Mouse (Mus musculus) c-Kit-positive CD71-negative TER-119-negative erythroid progenitor cells, embryonic 14.5 days (primary cell): ENCODE measurements around the gene Sema5a.

Experiments used
- DNase-seq: peaks from one replicate; pipeline ENCODE4 v3.0.0-alpha.2; 2013; ENCODE audit warnings: low read depth

Sema5a gene

GRCm38 (mm10) chr15:32647061-32647687 lies 402.6 kb downstream of the Sema5a start:
- DNase-seq: no peak

- no peak for DNase-seq
Measured at GRCm38 (mm10) chr15:32654046-32654445, 409.4 kb downstream of the Sema5a start.

- DNase-seq: no peak
Measured at GRCm38 (mm10) chr15:32656017-32656416, 411.4 kb downstream of the Sema5a start.

- DNase-seq: no peak
Measured at GRCm38 (mm10) chr15:32676446-32676845, 431.8 kb downstream of the Sema5a start.

DNA sequence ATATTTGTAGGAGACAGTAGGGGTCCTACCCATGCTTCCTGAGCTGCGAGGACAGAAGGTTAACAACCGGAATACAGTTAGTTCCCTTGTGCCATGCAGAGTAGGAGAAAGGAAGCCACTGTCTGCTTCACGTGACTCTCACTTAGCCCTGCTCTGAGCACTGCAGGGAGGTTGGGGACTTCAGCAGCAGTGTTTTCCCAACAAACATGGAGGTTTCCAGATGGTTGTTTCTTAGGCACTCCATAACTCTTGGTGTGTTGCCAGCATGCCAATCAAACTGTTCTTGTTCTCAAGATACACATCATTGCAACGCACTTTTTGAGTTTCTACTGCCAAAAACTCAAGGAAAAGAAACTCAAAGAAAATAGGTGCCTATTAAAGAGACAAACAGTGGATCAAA lies 440.5 kb downstream of the Sema5a start:
- DNase-seq: no peak

GRCm38 (mm10) chr15:32691021-32691420 lies 446.4 kb downstream of the Sema5a start:
- no peak for DNase-seq

GRCm38 (mm10) chr15:32693006-32693405 lies 448.4 kb downstream of the Sema5a start:
- DNase-seq: no peak

GRCm38 (mm10) chr15:32717298-32717985 lies 472.8 kb downstream of the Sema5a start:
- no peak for DNase-seq

DNA sequence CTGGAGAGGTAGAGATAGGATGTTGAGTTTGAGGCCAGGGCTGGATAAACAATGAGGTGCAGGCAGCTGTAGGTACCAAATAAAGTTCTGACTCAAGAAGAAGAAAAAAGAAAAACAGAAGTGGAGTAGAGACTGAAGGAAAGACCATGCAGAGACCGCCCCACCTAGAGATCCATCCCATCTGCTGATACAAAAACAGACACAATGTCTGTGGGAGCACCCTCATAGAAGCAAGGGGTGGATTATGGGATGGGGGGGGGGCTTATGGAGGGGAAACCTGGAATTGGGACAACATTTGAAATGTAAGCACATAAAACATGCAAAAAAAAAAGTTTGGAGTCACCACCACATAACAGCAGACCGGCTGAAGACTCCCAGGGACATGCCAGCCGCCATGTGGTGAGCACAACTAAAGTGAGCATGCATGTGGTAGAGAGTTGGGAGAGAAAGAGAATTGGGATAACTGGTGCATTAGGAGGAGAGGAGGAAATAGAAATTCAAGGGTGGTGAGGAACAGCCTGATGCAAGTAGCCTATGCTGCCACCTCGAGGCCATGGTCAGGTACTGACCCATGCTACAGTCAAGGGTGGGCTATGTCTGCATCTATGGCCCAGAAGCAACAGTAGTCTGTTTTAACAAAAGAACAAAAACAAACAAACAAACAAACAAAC lies 473.8 kb downstream of the Sema5a start:
- DNase-seq: peak; percentile 13

DNA sequence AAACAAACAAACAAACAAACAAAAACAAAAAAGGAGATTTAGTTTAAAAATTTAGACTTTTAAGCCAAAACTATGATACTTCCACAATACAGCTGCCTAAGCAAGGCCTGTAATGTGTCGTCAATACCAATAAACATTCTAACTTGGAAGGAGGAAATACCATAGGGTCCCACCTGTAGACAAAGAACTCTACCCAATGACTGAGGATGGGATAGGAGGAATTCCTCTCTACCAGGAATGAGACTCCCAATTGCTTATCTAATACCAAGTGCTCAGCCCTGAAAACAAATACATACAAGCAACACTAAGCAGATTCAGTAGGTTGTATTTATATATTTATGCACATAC lies 474.3 kb downstream of the Sema5a start:
- no peak for DNase-seq

DNA sequence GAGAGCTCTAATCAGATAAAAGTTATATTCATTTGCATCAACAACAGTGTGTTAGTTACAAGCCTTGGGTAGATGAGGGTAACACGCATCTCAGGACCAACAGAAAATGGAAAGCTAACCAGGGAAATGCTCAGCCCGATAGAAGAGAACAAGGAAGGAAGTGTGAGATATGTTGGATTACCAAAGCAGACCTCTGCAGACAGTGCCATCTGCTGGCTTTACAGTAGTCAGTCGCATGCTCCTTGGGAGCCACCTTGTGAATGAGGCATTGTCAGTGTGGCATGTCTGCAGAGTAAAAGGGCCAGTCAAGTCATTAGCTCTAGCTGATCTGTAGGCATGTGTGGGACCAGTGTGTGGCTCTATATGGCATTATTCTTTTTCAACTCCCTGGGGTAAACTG lies 486.2 kb downstream of the Sema5a start:
- DNase-seq: peak; percentile 2
